Mouse (Mus musculus) MEL (cell line): ENCODE measurements around the gene Zgpat.

Experiments used
- CTCF ChIP-seq, 3 experiments: IDR thresholded peaks in 2 of 3; conservative IDR thresholded peaks in 1 of 3; 2 replicates each; pipeline ENCODE4 v1.5.1; 2011 to 2012; ENCODE audit warnings: low read length in 3 of 3, low read depth in 2 of 3, mild to moderate bottlenecking in 2 of 3, improper control_type of control experiment in 1 of 3, inconsistent platforms in 1 of 3, mixed read lengths in 1 of 3, moderate library complexity in 1 of 3; ENCODE audit not compliant: control insufficient read depth in 1 of 3, insufficient read depth in 1 of 3, poor library complexity in 1 of 3, severe bottlenecking in 1 of 3
- HCFC1 ChIP-seq: IDR thresholded peaks from 2 replicates; pipeline ENCODE4 v1.6.1; 2012; ENCODE audit warnings: low read depth, mild to moderate bottlenecking, inconsistent platforms, low read length, improper control_type of control experiment, moderate library complexity
- POLR2A ChIP-seq, 2 experiments: IDR thresholded peaks; 2 replicates each; pipeline ENCODE4 v1.6.1; 2011 to 2012; ENCODE audit warnings: low read length in 2 of 2, mild to moderate bottlenecking in 2 of 2, control low read depth in 1 of 2, improper control_type of control experiment in 1 of 2, low read depth in 1 of 2, moderate library complexity in 1 of 2; ENCODE audit not compliant: control insufficient read depth in 1 of 2, insufficient read depth in 1 of 2, poor library complexity in 1 of 2
- RCOR1 ChIP-seq: IDR thresholded peaks from 2 replicates; pipeline ENCODE4 v1.6.1; 2012; ENCODE audit warnings: low read depth, mild to moderate bottlenecking, inconsistent platforms, low read length, improper control_type of control experiment
- UBTF ChIP-seq: IDR thresholded peaks from 2 replicates; pipeline ENCODE4 v1.6.1; 2012; ENCODE audit warnings: low read depth, mild to moderate bottlenecking, inconsistent platforms, low read length, improper control_type of control experiment, moderate library complexity, borderline replicate concordance; ENCODE audit not compliant: insufficient read depth
- USF1 ChIP-seq: IDR thresholded peaks from 2 replicates; pipeline ENCODE4 v1.6.1; 2014; ENCODE audit warnings: low read depth, mild to moderate bottlenecking, inconsistent platforms, low read length, improper control_type of control experiment, moderate library complexity
- ZMIZ1 ChIP-seq: IDR thresholded peaks from 2 replicates; pipeline ENCODE4 v1.6.1; 2012; ENCODE audit warnings: low read depth, mild to moderate bottlenecking, inconsistent platforms, low read length, improper control_type of control experiment, moderate library complexity

- TF ChIP-seq UBTF (no peak), RCOR1 (no peak), USF1 (no peak), POLR2A (IDR thresholded peaks at IDR 0.05; ENCODE audit: control insufficient read depth in 1 of 2, insufficient read depth in 1 of 2, low read depth in 1 of 2, low read length in 2 of 2, poor library complexity in 1 of 2) (no peak), HCFC1 (no peak), CTCF (IDR thresholded peaks at IDR 0.05 in 2 of 3, conservative IDR thresholded peaks at IDR 0.05 in 1 of 3; ENCODE audit: control insufficient read depth in 1 of 3, insufficient read depth in 1 of 3, low read depth in 2 of 3, low read length in 3 of 3, poor library complexity in 1 of 3, severe bottlenecking in 1 of 3) (no peak), ZMIZ1 (no peak)
Observed at GRCm38 (mm10) chr2:181403722-181404121, 39.0 kb downstream of the Zgpat start.
